Mouse (Mus musculus): ENCODE data around the gene Dusp28. TPM values are rescaled to one million over a fixed set of nuclear protein-coding genes. Genes with fewer than 3 reads are reported as not detected.
A peak's percentile ranks its signal among the peaks of the same experiment; 100 is the strongest.
"Not testable (repeated sequence)": the region's sequence is repeated elsewhere in the genome, so short reads cannot be mapped to it uniquely, and the experiment has no call there.

The Dusp28 gene
- polyA plus RNA-seq, 1 experiment: 49.7 TPM

DNA sequence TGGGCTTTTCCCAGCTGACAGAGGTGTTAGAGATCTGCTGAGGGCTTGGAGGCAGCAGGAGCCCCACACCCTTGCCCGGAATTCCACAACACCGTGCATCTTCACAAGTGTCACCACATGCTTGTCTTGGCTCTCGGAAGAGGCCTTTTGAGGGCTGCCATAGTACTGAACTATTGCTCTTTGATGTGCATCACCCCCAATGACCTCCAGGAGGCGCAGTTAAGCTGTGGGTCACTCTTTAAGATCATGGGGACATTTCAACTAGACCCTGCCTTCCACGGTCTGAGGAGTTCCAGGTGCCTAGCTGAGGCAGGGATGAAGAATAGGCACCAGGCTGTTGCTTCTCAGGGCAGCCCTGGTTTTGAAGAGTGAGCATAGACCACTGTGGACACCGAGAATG is 42.6 kb downstream of the Dusp28 start:
- no peak overlapping the region for H3K27ac ChIP-seq (ENCODE audit: insufficient read depth, low read length)
- 53% methylated on average over 6 of the region's 6 CpGs for WGBS
- no peaks in the 10 kb centered on the region for H3K27me3 ChIP-seq (ENCODE audit: control insufficient read depth, insufficient read depth, low read length)
- H3K4me1 ChIP-seq (ENCODE audit: control insufficient read depth, insufficient read depth, low read length): no peaks in the 10 kb centered on the region
- TF ChIP-seq POLR2A (IDR thresholded peaks at IDR 0.05; ENCODE audit: borderline replicate concordance, insufficient read depth, low read length) (no peak), CTCF (IDR thresholded peaks at IDR 0.05; ENCODE audit: borderline replicate concordance, insufficient read depth, low read depth, low read length) (peak; percentile 48; the same call in 1 of the 2 replicates)
- no peak overlapping the region for H3K4me3 ChIP-seq (replicated peaks; ENCODE audit: insufficient read depth, low read depth, low read length)
- no peak for DNase-seq

DNA sequence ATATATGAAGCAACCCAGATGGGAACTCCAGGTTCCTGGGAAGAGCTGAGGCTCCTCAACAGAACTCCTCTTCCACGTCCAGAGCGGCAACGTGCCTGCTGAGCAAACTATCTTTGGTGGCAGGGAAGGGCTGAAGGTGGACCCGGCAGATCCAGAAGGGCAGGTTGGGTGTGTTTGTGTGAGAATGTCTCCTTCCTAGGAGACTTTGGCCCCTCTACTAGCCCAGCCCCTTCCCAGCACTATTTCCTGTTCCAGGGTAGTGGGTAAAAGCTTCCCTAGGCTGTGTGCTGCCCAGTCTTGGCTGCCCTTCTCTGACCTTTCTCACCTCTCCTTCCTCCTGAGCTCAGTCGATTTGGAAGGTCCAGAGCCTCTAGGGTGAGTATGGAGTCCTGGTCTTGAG is 43.8 kb downstream of the Dusp28 start, which contains the start of gene Gpr35:
Gene Gpr35, plus strand, starts transcription at position 259 of the 400 bp plus-strand sequence.
- H3K27ac ChIP-seq (ENCODE audit: insufficient read depth, low read length): no peak within 1 kb of the TSS
- no peaks in the 10 kb centered on the region for H3K4me1 ChIP-seq (ENCODE audit: control insufficient read depth, insufficient read depth, low read length)
- no peak within 1 kb of the TSS for H3K4me3 ChIP-seq (replicated peaks; ENCODE audit: insufficient read depth, low read depth, low read length)
- WGBS: 81% methylated on average over 5 of the region's 5 CpGs
- no peak for DNase-seq
- H3K27me3 ChIP-seq (ENCODE audit: control insufficient read depth, insufficient read depth, low read length): no peaks in the 10 kb centered on the region
- TF ChIP-seq POLR2A (IDR thresholded peaks at IDR 0.05; ENCODE audit: borderline replicate concordance, insufficient read depth, low read length) (no peak), CTCF (IDR thresholded peaks at IDR 0.05; ENCODE audit: borderline replicate concordance, insufficient read depth, low read depth, low read length) (no peak)

DNA sequence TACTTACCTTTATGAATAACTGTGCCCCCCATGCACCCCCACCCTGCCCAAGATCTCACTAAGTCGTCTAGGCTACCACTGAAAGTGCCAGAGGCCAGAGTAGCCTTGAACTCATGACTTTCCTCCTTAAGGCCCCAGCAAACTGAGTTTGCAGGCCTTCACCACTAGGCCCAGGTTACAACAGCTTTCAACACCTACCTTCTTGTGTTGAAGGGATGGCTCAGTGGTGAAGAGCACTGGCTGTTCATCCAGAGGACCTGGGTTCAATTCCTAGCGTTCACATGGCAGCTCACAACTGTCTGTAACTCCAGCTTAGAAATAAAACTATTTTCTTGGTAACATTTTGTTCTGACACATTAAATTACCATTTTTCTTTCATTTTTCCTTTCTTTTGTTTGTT is 46.9 kb downstream of the Dusp28 start:
- Histone ChIP-seq H3K27me3 (ENCODE audit: control insufficient read depth, insufficient read depth, low read length) (no peaks in the 10 kb centered on the region), H3K4me3 (replicated peaks; ENCODE audit: insufficient read depth, low read depth, low read length) (no peak overlapping the region), H3K4me1 (ENCODE audit: control insufficient read depth, insufficient read depth, low read length) (no peaks in the 10 kb centered on the region), H3K27ac (ENCODE audit: insufficient read depth, low read length) (no peak overlapping the region)
- TF ChIP-seq CTCF (IDR thresholded peaks at IDR 0.05; ENCODE audit: borderline replicate concordance, insufficient read depth, low read depth, low read length) (no peak), POLR2A (IDR thresholded peaks at IDR 0.05; ENCODE audit: borderline replicate concordance, insufficient read depth, low read length) (no peak)
- WGBS: 69% methylated on average over 2 of the region's 2 CpGs
- DNase-seq: no peak

DNA sequence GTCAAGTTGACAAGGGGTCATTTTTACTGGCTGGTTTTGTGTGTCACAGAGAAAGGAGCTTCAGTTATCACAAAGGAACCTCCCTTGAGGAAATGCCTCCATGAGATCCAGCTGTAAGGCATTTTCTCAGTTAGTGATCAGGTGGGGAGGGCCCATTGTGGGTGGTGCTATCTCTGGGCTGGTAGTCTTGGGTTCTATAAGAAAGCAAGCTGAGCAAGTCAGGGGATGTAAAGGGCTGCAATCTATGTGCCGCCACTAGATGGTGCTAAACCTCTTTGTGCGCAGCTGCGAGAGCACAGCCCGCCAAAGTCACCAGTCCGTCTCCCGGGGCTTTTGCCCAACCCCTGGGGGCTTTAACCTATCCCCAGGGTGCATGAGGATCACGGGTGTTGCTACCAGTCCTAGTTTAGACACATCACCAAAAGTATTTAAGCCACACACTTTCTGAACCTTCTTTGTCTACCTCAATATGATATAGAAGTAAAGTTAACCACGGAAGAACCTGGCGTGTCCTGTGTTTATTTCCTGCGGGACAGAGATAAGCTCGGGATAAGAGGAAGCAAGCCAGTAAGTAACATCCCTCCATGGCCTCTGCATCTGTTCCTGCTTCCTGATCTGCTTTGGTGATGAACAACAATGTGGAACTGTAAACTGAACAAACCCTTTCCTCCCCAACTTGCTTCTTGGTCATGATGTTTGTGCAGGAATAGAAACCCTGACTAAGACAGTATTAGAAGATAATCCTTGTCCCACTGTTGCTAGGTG is 50.0 kb downstream of the Dusp28 start:
- H3K27ac ChIP-seq (ENCODE audit: insufficient read depth, low read length); H3K4me1 ChIP-seq (ENCODE audit: control insufficient read depth, insufficient read depth, low read length); H3K4me3 ChIP-seq (replicated peaks; ENCODE audit: insufficient read depth, low read depth, low read length); H3K27me3 ChIP-seq (ENCODE audit: control insufficient read depth, insufficient read depth, low read length): not testable (repeated sequence)
- DNase-seq: peak; percentile 60 to 79
- WGBS: 9% methylated on average over 11 of the region's 11 CpGs
- peak; percentile 42; the same call in 1 of the 2 replicates for TF ChIP-seq CTCF (IDR thresholded peaks at IDR 0.05; ENCODE audit: borderline replicate concordance, insufficient read depth, low read depth, low read length)

Other genes with a start within 250 kb of the Dusp28 start
- gene Gpc1, start 75.3 kb upstream of the Dusp28 start, polyA plus RNA-seq (2012; rRNA removed): 59.2 and 62.5 TPM in 2 replicates
- 0.35 and 0.46 TPM in 2 replicates for gene Ankmy1, start 4.1 kb upstream of the Dusp28 start, polyA plus RNA-seq (2012; rRNA removed)
- 43.6 and 44.7 TPM in 2 replicates for gene Rnpepl1, start 3.8 kb downstream of the Dusp28 start, polyA plus RNA-seq (2012; rRNA removed)
- gene Capn10, start 27.4 kb downstream of the Dusp28 start, polyA plus RNA-seq (2012; rRNA removed): 44.5 and 45.5 TPM in 2 replicates
- 0.21 and 0.36 TPM in 2 replicates for gene Gpr35, start 43.9 kb downstream of the Dusp28 start, polyA plus RNA-seq (2012; rRNA removed)
- not detected in 2 replicates for gene Aqp12, start 99.4 kb downstream of the Dusp28 start, polyA plus RNA-seq (2012; rRNA removed)
- gene Kif1a, start 195.0 kb downstream of the Dusp28 start, polyA plus RNA-seq (2012; rRNA removed): 290 and 291 TPM in 2 replicates
- not detected in 2 replicates for gene Agxt, start 228.3 kb downstream of the Dusp28 start, polyA plus RNA-seq (2012; rRNA removed)